Mouse (Mus musculus): ENCODE data around the gene Cd244a.

- TF ChIP-seq CTCF (IDR thresholded peaks at IDR 0.05; ENCODE audit: low read depth, low read length) (no peak), EP300 (IDR thresholded peaks at IDR 0.05; ENCODE audit: insufficient read depth, low read depth, low read length) (no peak)
These were observed 89.8 kb downstream of the Cd244a start for GRCm38 (mm10) chr1:171648840-171649239.
